Mouse (Mus musculus) liver, embryonic 16.5 days (tissue): ENCODE measurements around the gene Olfr49. TPM values are rescaled to one million over a fixed set of nuclear protein-coding genes. Genes with fewer than 3 reads are reported as not detected.

Experiments
- ATAC-seq: fragments of 200-750 bp; cut with Nextera tagmentation; 2 replicates; pipeline ENCODE4 v1.8.0; 2017; ENCODE audit warnings: low read depth, mild to moderate bottlenecking, moderate number of reproducible peaks, moderate library complexity
- H3K27ac ChIP-seq: fragments of 300-500 bp; sonication (generic); 2 replicates; pipeline ENCODE4 v1.5.1; 2014; ENCODE audit warnings: mild to moderate bottlenecking, low read length
- H3K27me3 ChIP-seq: fragments of 300-500 bp; sonication (generic); 2 replicates; pipeline ENCODE4 v1.6.1; 2014; ENCODE audit warnings: low read depth, low read length, mixed read lengths; ENCODE audit not compliant: control insufficient read depth, insufficient read depth
- H3K36me3 ChIP-seq: fragments of 300-500 bp; sonication (generic); 2 replicates; pipeline ENCODE4 v1.6.1; 2014; ENCODE audit warnings: mild to moderate bottlenecking; ENCODE audit not compliant: control insufficient read depth, insufficient read depth
- H3K4me1 ChIP-seq: fragments of 300-500 bp; sonication (generic); 2 replicates; pipeline ENCODE4 v1.6.1; 2014; ENCODE audit warnings: low read depth, low read length, mixed read lengths; ENCODE audit not compliant: control insufficient read depth
- H3K4me2 ChIP-seq: fragments of 300-500 bp; sonication (generic); 2 replicates; pipeline ENCODE4 v1.6.1; 2014; ENCODE audit warnings: low read depth, low read length, mixed read lengths
- H3K4me3 ChIP-seq: fragments of 300-500 bp; sonication (generic); 2 replicates; pipeline ENCODE4 v1.5.1; 2014; ENCODE audit warnings: low read depth, mild to moderate bottlenecking, low read length
- H3K9ac ChIP-seq: fragments of 300-500 bp; sonication (generic); 2 replicates; pipeline ENCODE4 v1.6.1; 2014; ENCODE audit warnings: low read depth, low read length
- H3K9me3 ChIP-seq: fragments of 300-500 bp; sonication (generic); replicated peaks from 2 replicates; pipeline ENCODE4 v1.6.1; 2016; ENCODE audit warnings: low read length; ENCODE audit not compliant: control insufficient read depth
- WGBS: fragments of 180-500 bp; shearing (Covaris S2); extraction: QIAGEN DNeasy Blood & Tissue Kit; methylation state at CpG from one replicate; pipeline ENCODE4 v1.1.7; 2014; ENCODE audit not compliant: insufficient replicate concordance; 5-methylcytosine and 5-hydroxymethylcytosine counted together
- polyA plus RNA-seq: library from polyadenylated mRNA; unstranded; fragments of >200 nt; fragmentation: Nextera tagmentation; extraction: Ambion mirVana; gene quantifications from 2 replicates; pipeline ENCODE4 v1.2.1, GENCODE M21; 2015

Gene Olfr49
- polyA plus RNA-seq, 1 experiment from 2014 or later = not detected

- H3K36me3 ChIP-seq = no peaks in the 10 kb centered on the region
- no peaks in the 10 kb centered on the region for H3K27me3 ChIP-seq
- WGBS = 32% methylated on average over 3 of the region's 3 CpGs
- no peak for ATAC-seq
- H3K4me1 ChIP-seq = no peaks in the 10 kb centered on the region
- no peak overlapping the region for H3K4me2 ChIP-seq
- H3K27ac ChIP-seq = no peak overlapping the region
- no peak overlapping the region for H3K4me3 ChIP-seq
- H3K9me3 ChIP-seq = no peaks in the 10 kb centered on the region
- no peak overlapping the region for H3K9ac ChIP-seq
Observed at GRCm38 (mm10) chr14:54311763-54312162, 27.0 kb upstream of the Olfr49 start.

- no peaks in the 10 kb centered on the region for H3K4me1 ChIP-seq
- H3K27ac ChIP-seq = no peak overlapping the region
- ATAC-seq = no peak
- H3K4me3 ChIP-seq = no peak overlapping the region
- H3K9me3 ChIP-seq = no peaks in the 10 kb centered on the region
- no peak overlapping the region for H3K9ac ChIP-seq
- WGBS = 58% methylated on average over 3 of the region's 3 CpGs
- H3K4me2 ChIP-seq = no peak overlapping the region
- H3K36me3 ChIP-seq = no peaks in the 10 kb centered on the region
- no peaks in the 10 kb centered on the region for H3K27me3 ChIP-seq
Observed at GRCm38 (mm10) chr14:54300676-54301075, 15.9 kb upstream of the Olfr49 start.

GRCm38 (mm10) chr14:54300136-54300535, 15.4 kb upstream of the Olfr49 start:
- Histone ChIP-seq H3K9me3 (no peaks in the 10 kb centered on the region), H3K4me2 (no peak overlapping the region), H3K4me3 (no peak overlapping the region), H3K36me3 (no peaks in the 10 kb centered on the region), H3K4me1 (no peaks in the 10 kb centered on the region), H3K9ac (no peak overlapping the region), H3K27ac (no peak overlapping the region), H3K27me3 (no peaks in the 10 kb centered on the region)
- ATAC-seq = no peak
- WGBS = 59% methylated on average over 5 of the region's 5 CpGs

GRCm38 (mm10) chr14:54276446-54276845, 8.3 kb downstream of the Olfr49 start:
- H3K9ac ChIP-seq = no peak overlapping the region
- WGBS = 56% methylated on average over 2 of the region's 2 CpGs
- H3K36me3 ChIP-seq = no peaks in the 10 kb centered on the region
- H3K9me3 ChIP-seq = no peaks in the 10 kb centered on the region
- no peak overlapping the region for H3K4me3 ChIP-seq
- H3K4me2 ChIP-seq = no peak overlapping the region
- no peak for ATAC-seq
- no peaks in the 10 kb centered on the region for H3K4me1 ChIP-seq
- no peak overlapping the region for H3K27ac ChIP-seq
- no peaks in the 10 kb centered on the region for H3K27me3 ChIP-seq

GRCm38 (mm10) chr14:54272696-54273095, 12.0 kb downstream of the Olfr49 start:
- Histone ChIP-seq H3K4me3 (no peak overlapping the region), H3K36me3 (no peaks in the 10 kb centered on the region), H3K4me2 (no peak overlapping the region), H3K4me1 (no peaks in the 10 kb centered on the region), H3K27me3 (no peaks in the 10 kb centered on the region), H3K9me3 (no peaks in the 10 kb centered on the region), H3K9ac (no peak overlapping the region), H3K27ac (no peak overlapping the region)
- no peak for ATAC-seq
- WGBS = 68% methylated on average over 3 of the region's 3 CpGs

- Histone ChIP-seq H3K4me2 (no peak overlapping the region), H3K9me3 (no peaks in the 10 kb centered on the region), H3K4me3 (no peak overlapping the region), H3K36me3 (no peaks in the 10 kb centered on the region), H3K4me1 (no peaks in the 10 kb centered on the region), H3K27ac (no peak overlapping the region), H3K27me3 (no peaks in the 10 kb centered on the region), H3K9ac (no peak overlapping the region)
- WGBS = 62% methylated on average over 3 of the region's 3 CpGs
- ATAC-seq = no peak
Observed at GRCm38 (mm10) chr14:54271976-54272606, 12.6 kb downstream of the Olfr49 start.

- no peak overlapping the region for H3K27ac ChIP-seq
- no peaks in the 10 kb centered on the region for H3K4me1 ChIP-seq
- H3K27me3 ChIP-seq = no peaks in the 10 kb centered on the region
- H3K9ac ChIP-seq = no peak overlapping the region
- no peak for ATAC-seq
- H3K9me3 ChIP-seq = no peaks in the 10 kb centered on the region
- H3K4me2 ChIP-seq = no peak overlapping the region
- H3K4me3 ChIP-seq = no peak overlapping the region
- no peaks in the 10 kb centered on the region for H3K36me3 ChIP-seq
- 71% methylated on average over 3 of the region's 3 CpGs for WGBS
Observed at GRCm38 (mm10) chr14:54270413-54270812, 14.3 kb downstream of the Olfr49 start.

- WGBS = 70% methylated on average over 3 of the region's 3 CpGs
- H3K4me1 ChIP-seq = no peaks in the 10 kb centered on the region
- no peaks in the 10 kb centered on the region for H3K36me3 ChIP-seq
- no peaks in the 10 kb centered on the region for H3K27me3 ChIP-seq
- H3K4me3 ChIP-seq = no peak overlapping the region
- no peaks in the 10 kb centered on the region for H3K9me3 ChIP-seq
- H3K9ac ChIP-seq = no peak overlapping the region
- H3K27ac ChIP-seq = no peak overlapping the region
- H3K4me2 ChIP-seq = no peak overlapping the region
- no peak for ATAC-seq
Observed at GRCm38 (mm10) chr14:54269566-54269965, 15.2 kb downstream of the Olfr49 start.

GRCm38 (mm10) chr14:54267966-54268365, 16.8 kb downstream of the Olfr49 start:
- H3K4me3 ChIP-seq = no peak overlapping the region
- H3K36me3 ChIP-seq = no peaks in the 10 kb centered on the region
- WGBS = 78% methylated on average over 10 of the region's 10 CpGs
- H3K9ac ChIP-seq = no peak overlapping the region
- no peaks in the 10 kb centered on the region for H3K27me3 ChIP-seq
- H3K4me2 ChIP-seq = no peak overlapping the region
- no peaks in the 10 kb centered on the region for H3K4me1 ChIP-seq
- ATAC-seq = no peak
- H3K9me3 ChIP-seq = no peaks in the 10 kb centered on the region
- H3K27ac ChIP-seq = no peak overlapping the region
